Mouse (Mus musculus): Measurements from ENCODE around the gene Ggta1.

DNA sequence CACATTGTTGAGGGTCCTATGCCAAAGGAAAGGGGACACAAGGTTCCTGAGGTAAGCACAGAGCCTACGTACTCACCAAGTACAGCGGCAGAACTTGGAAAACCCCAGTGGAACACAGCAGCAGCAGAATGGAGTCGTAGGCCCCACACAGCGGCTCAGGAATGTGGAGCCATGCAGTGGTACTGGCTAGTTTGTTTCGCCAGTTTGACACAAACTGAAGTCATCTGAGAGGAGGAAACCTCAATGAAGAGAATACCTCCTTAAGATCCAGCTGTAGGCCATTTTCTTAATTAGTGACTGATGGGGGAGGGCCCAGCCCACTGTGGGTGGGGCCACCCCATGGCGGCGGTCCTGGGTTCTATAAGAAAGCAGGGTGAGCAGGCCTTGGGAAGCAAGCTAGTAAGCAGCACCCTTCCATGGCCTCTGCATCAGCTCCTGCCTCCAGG, 1.1 kb upstream of the Ggta1 start:
- TF ChIP-seq CTCF (conservative IDR thresholded peaks at IDR 0.05; ENCODE audit: insufficient read depth, insufficient read length, low read depth, low read length) (no peak), POLR2A (IDR thresholded peaks at IDR 0.05; ENCODE audit: low read depth, low read length) (no peak)
